7 mouse cellular contexts compared by ENCODE assay signal in the genomic region with DNA sequence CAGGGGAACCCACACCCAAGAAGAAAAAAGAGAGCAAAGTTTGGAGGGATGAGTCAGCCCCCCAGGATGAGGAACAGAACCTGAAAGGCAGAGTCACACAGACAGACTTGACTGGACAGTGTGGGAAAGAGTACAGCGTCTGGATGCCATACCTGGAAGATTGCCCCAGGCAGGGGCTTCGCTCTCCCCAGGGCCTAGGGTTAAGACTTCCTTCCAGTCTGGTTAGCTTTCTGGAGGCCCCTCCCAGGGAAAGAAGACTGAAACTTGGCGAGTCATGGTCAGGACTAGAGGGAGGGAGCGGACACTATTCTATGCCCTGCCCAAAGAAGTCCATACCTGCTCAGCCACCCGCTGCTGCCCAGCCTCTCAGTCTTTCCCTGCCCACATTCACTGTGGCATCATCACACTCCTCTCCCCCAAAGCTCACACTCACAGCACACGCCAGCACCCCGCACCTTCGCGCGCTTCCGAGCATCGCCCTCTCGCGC. TPM values are rescaled to one million over a fixed set of nuclear protein-coding genes. Genes with fewer than 3 reads are reported as not detected.
DNase-seq lines count a peak whose midpoint lies in the region; ATAC-seq and TF ChIP-seq lines count a peak whose summit lies in the region.

No protein-coding gene starts in this region.

- peak overlapping the region; percentile 91 for H3K4me2 ChIP-seq in lung, postnatal 0 days (replicated peaks; ENCODE audit: low read depth, low read length)
- H3K4me2 ChIP-seq in forebrain, embryonic 16.5 days (ENCODE audit: low read length): peak overlapping the region; percentile 89
- H3K4me2 ChIP-seq in liver, embryonic 11.5 days: peak overlapping the region; percentile 95
- peak overlapping the region; percentile 97 for H3K4me2 ChIP-seq in stomach, embryonic 16.5 days (ENCODE audit: low read depth, low read length)

- H3K27ac ChIP-seq in lung, postnatal 0 days (ENCODE audit: low read length): no peak overlapping the region
- H3K27ac ChIP-seq in forebrain, embryonic 16.5 days (ENCODE audit: low read length): peak overlapping the region; percentile 88
- no peak overlapping the region for H3K27ac ChIP-seq in liver, embryonic 11.5 days (ENCODE audit: low read depth, low read length)
- H3K27ac ChIP-seq in stomach, embryonic 16.5 days (ENCODE audit: low read length): peak overlapping the region; percentile 35; the same call in 1 of the 2 replicates

- ATAC-seq in lung, postnatal 0 days: peak; percentile 5; the same call in 1 of the 2 replicates
- ATAC-seq in forebrain, embryonic 16.5 days: peak; percentile 59
- peak; percentile 2; the same call in 1 of the 2 replicates for ATAC-seq in liver, embryonic 11.5 days (replicated peaks; ENCODE audit: low FRiP score)
- ATAC-seq in stomach, embryonic 16.5 days (ENCODE audit: insufficient read depth, low FRiP score): peak; percentile 1; the same call in 1 of the 2 replicates

- TF ChIP-seq EP300 in lung, postnatal 0 days (IDR thresholded peaks at IDR 0.05): no peak

- 8% methylated on average over 14 of the region's 14 CpGs for WGBS in lung, postnatal 0 days
- 11% methylated on average over 14 of the region's 14 CpGs for WGBS in forebrain, embryonic 16.5 days
- WGBS in liver, embryonic 11.5 days: 16% methylated on average over 14 of the region's 14 CpGs
- 16% methylated on average over 14 of the region's 14 CpGs for WGBS in stomach, embryonic 16.5 days

- TF ChIP-seq CTCF in lung, postnatal 0 days (IDR thresholded peaks at IDR 0.05): no peak

- DNase-seq in lung, postnatal 0 days (ENCODE audit: low spot score): no peak
- no peak for DNase-seq in lung, postnatal 14 days
- DNase-seq in liver, embryonic 11.5 days (ENCODE audit: low spot score): no peak
- no peak for DNase-seq in left cerebral cortex, adult 8-10 months (ENCODE audit: low spot score in 2 of 2)
- DNase-seq in layer of hippocampus, adult 8-10 months (ENCODE audit: low spot score in 2 of 2): no peak

- peak overlapping the region; percentile 56; the same call in 1 of the 2 replicates for H3K4me3 ChIP-seq in lung, postnatal 0 days (ENCODE audit: low read depth, low read length)
- peak overlapping the region; percentile 77 for H3K4me3 ChIP-seq in forebrain, embryonic 16.5 days (replicated peaks; ENCODE audit: low read length)
- peak overlapping the region; percentile 67 for H3K4me3 ChIP-seq in liver, embryonic 11.5 days (ENCODE audit: low read depth, low read length)
- H3K4me3 ChIP-seq in stomach, embryonic 16.5 days (replicated peaks; ENCODE audit: low read length): peak overlapping the region; percentile 61

- H3K9me3 ChIP-seq in lung, postnatal 0 days (ENCODE audit: low read length): no peaks in the 10 kb centered on the region
- no peaks in the 10 kb centered on the region; the same call in 1 of the 2 replicates for H3K9me3 ChIP-seq in forebrain, embryonic 16.5 days (ENCODE audit: control insufficient read depth, low read length)
- no peaks in the 10 kb centered on the region for H3K9me3 ChIP-seq in liver, embryonic 11.5 days (ENCODE audit: control insufficient read depth, low read length)
- H3K9me3 ChIP-seq in stomach, embryonic 16.5 days (replicated peaks; ENCODE audit: control insufficient read depth, low read length): no peaks in the 10 kb centered on the region

- no peak overlapping the region for H3K9ac ChIP-seq in lung, postnatal 0 days (replicated peaks; ENCODE audit: low read depth)
- peak overlapping the region; percentile 97 for H3K9ac ChIP-seq in forebrain, embryonic 16.5 days (replicated peaks; ENCODE audit: low read depth, low read length)
- peak overlapping the region; percentile 50; the same call in 1 of the 2 replicates for H3K9ac ChIP-seq in liver, embryonic 11.5 days (ENCODE audit: low read depth, low read length)
- H3K9ac ChIP-seq in stomach, embryonic 16.5 days (ENCODE audit: low read length): peak overlapping the region; percentile 80

- peaks cover 12% of the 10 kb centered on the region; the same call in 1 of the 2 replicates for H3K27me3 ChIP-seq in lung, postnatal 0 days (replicated peaks; ENCODE audit: insufficient read depth, low read length)
- H3K27me3 ChIP-seq in forebrain, embryonic 16.5 days (replicated peaks; ENCODE audit: control insufficient read depth, insufficient read depth, low read length): no peaks in the 10 kb centered on the region
- peaks cover 65% of the 10 kb centered on the region for H3K27me3 ChIP-seq in liver, embryonic 11.5 days (replicated peaks; ENCODE audit: control insufficient read depth, insufficient read depth, low read length)
- peaks cover 7% of the 10 kb centered on the region; the same call in 1 of the 2 replicates for H3K27me3 ChIP-seq in stomach, embryonic 16.5 days (ENCODE audit: control insufficient read depth, insufficient read depth, low read length)

- peaks cover 4% of the 10 kb centered on the region; the same call in 1 of the 2 replicates for H3K4me1 ChIP-seq in lung, postnatal 0 days (ENCODE audit: insufficient read depth, low read depth, low read length)
- H3K4me1 ChIP-seq in forebrain, embryonic 16.5 days (replicated peaks; ENCODE audit: control insufficient read depth, insufficient read depth, low read length): peaks cover 51% of the 10 kb centered on the region
- peaks cover 10% of the 10 kb centered on the region for H3K4me1 ChIP-seq in liver, embryonic 11.5 days (replicated peaks; ENCODE audit: control insufficient read depth, insufficient read depth, low read length)
- H3K4me1 ChIP-seq in stomach, embryonic 16.5 days (ENCODE audit: control insufficient read depth, insufficient read depth, low read length): peaks cover 14% of the 10 kb centered on the region

- no peaks in the 10 kb centered on the region for H3K36me3 ChIP-seq in lung, postnatal 0 days (ENCODE audit: insufficient read depth, low read length)
- no peaks in the 10 kb centered on the region for H3K36me3 ChIP-seq in forebrain, embryonic 16.5 days (ENCODE audit: control insufficient read depth, insufficient read depth)
- H3K36me3 ChIP-seq in liver, embryonic 11.5 days (ENCODE audit: control insufficient read depth, insufficient read depth, low read length): no peaks in the 10 kb centered on the region
- no peaks in the 10 kb centered on the region for H3K36me3 ChIP-seq in stomach, embryonic 16.5 days (ENCODE audit: control insufficient read depth, insufficient read depth, low read length)

RNA-seq across cellular contexts. Expression of a gene that starts 0.8 kb away (rescaled TPM):
- 1.7 and 1.9 TPM in 2 replicates for polyA plus RNA-seq in lung, postnatal 0 days (2015; fragmentation: Nextera tagmentation; extraction: Ambion mirVana)
- 67.8 and 86.8 TPM in 2 replicates for polyA plus RNA-seq in forebrain, embryonic 16.5 days (2015; fragmentation: Nextera tagmentation; extraction: Ambion mirVana)
- 0.25 and 0.27 TPM in 2 replicates for polyA plus RNA-seq in liver, embryonic 11.5 days (2014; fragmentation: Nextera tagmentation; extraction: Ambion mirVana)
- polyA plus RNA-seq in stomach, embryonic 16.5 days (2015; fragmentation: Nextera tagmentation; extraction: Ambion mirVana): 4.4 TPM in 2 replicates
- total RNA-seq in left cerebral cortex, adult 8-10 months (2022): 100 to 1,000 TPM; 215 to 253 (median 239) TPM
- 100 to 1,000 TPM; 123 to 166 (median 143) TPM for total RNA-seq in layer of hippocampus, adult 8-10 months (2022)

RNA-seq across cellular contexts. Expression of a gene that starts 18.7 kb away (rescaled TPM):
- 65.8 and 72.0 TPM in 2 replicates for polyA plus RNA-seq in lung, postnatal 0 days (2015; fragmentation: Nextera tagmentation; extraction: Ambion mirVana)
- 2.1 and 2.3 TPM in 2 replicates for polyA plus RNA-seq in forebrain, embryonic 16.5 days (2015; fragmentation: Nextera tagmentation; extraction: Ambion mirVana)
- polyA plus RNA-seq in liver, embryonic 11.5 days (2014; fragmentation: Nextera tagmentation; extraction: Ambion mirVana): 5.6 and 5.7 TPM in 2 replicates
- polyA plus RNA-seq in stomach, embryonic 16.5 days (2015; fragmentation: Nextera tagmentation; extraction: Ambion mirVana): 13.3 and 15.4 TPM in 2 replicates
- 1 to 10 TPM in 2 of 4 experiments, under 1 TPM in 2; 0.72 to 4.6 (median 2.1) TPM for total RNA-seq in left cerebral cortex, adult 8-10 months (2022)
- 1 to 10 TPM in 3 of 4 experiments, under 1 TPM in 1; 0.87 to 8.3 (median 2.7) TPM for total RNA-seq in layer of hippocampus, adult 8-10 months (2022)

RNA-seq across cellular contexts. Expression of a gene that starts 25.8 kb away (rescaled TPM):
- 13.1 and 17.0 TPM in 2 replicates for polyA plus RNA-seq in lung, postnatal 0 days (2015; fragmentation: Nextera tagmentation; extraction: Ambion mirVana)
- polyA plus RNA-seq in forebrain, embryonic 16.5 days (2015; fragmentation: Nextera tagmentation; extraction: Ambion mirVana): 267 and 282 TPM in 2 replicates
- 20.3 and 23.0 TPM in 2 replicates for polyA plus RNA-seq in liver, embryonic 11.5 days (2014; fragmentation: Nextera tagmentation; extraction: Ambion mirVana)
- polyA plus RNA-seq in stomach, embryonic 16.5 days (2015; fragmentation: Nextera tagmentation; extraction: Ambion mirVana): 22.3 and 24.6 TPM in 2 replicates
- total RNA-seq in left cerebral cortex, adult 8-10 months (2022): 10 to 100 TPM; 42.8 to 45.4 (median 44.1) TPM
- 10 to 100 TPM; 29.7 to 38.9 (median 34.5) TPM for total RNA-seq in layer of hippocampus, adult 8-10 months (2022)

RNA-seq across cellular contexts. Expression of a gene that starts 28.9 kb away (rescaled TPM):
- 0.24 and 0.29 TPM in 2 replicates for polyA plus RNA-seq in lung, postnatal 0 days (2015; fragmentation: Nextera tagmentation; extraction: Ambion mirVana)
- not detected in 2 replicates for polyA plus RNA-seq in forebrain, embryonic 16.5 days (2015; fragmentation: Nextera tagmentation; extraction: Ambion mirVana)
- not detected in 2 replicates for polyA plus RNA-seq in liver, embryonic 11.5 days (2014; fragmentation: Nextera tagmentation; extraction: Ambion mirVana)
- 0.17 and 0.26 TPM in 2 replicates for polyA plus RNA-seq in stomach, embryonic 16.5 days (2015; fragmentation: Nextera tagmentation; extraction: Ambion mirVana)
- total RNA-seq in left cerebral cortex, adult 8-10 months (2022): under 1 TPM in 1 of 4 experiments, not detected in 3; 0.21 TPM
- not detected for total RNA-seq in layer of hippocampus, adult 8-10 months (2022)

RNA-seq across cellular contexts. Expression of a gene that starts 31.2 kb away (rescaled TPM):
- 0.06 and 0.10 TPM in 2 replicates for polyA plus RNA-seq in lung, postnatal 0 days (2015; fragmentation: Nextera tagmentation; extraction: Ambion mirVana)
- 1.2 and 1.9 TPM in 2 replicates for polyA plus RNA-seq in forebrain, embryonic 16.5 days (2015; fragmentation: Nextera tagmentation; extraction: Ambion mirVana)
- polyA plus RNA-seq in liver, embryonic 11.5 days (2014; fragmentation: Nextera tagmentation; extraction: Ambion mirVana): 0.34 TPM in 1 of 2 replicates, not detected in the other
- polyA plus RNA-seq in stomach, embryonic 16.5 days (2015; fragmentation: Nextera tagmentation; extraction: Ambion mirVana): 0.19 and 0.30 TPM in 2 replicates
- total RNA-seq in left cerebral cortex, adult 8-10 months (2022): not detected
- not detected for total RNA-seq in layer of hippocampus, adult 8-10 months (2022)

Comparison
In these comparisons a context has a peak if more than half of its experiments do, and no peak if none do; other contexts are left out.
1. ATAC-seq: peak in every context shown above with its lines; median percentile 59 in forebrain, embryonic 16.5 days; 5 in lung, postnatal 0 days; 2 in liver, embryonic 11.5 days; 1 in stomach, embryonic 16.5 days.
2. H3K27ac ChIP-seq: peak in forebrain, embryonic 16.5 days (single experiment) and stomach, embryonic 16.5 days (single experiment); none in lung, postnatal 0 days (single experiment) and liver, embryonic 11.5 days (single experiment).
3. RNA of a gene that starts 0.8 kb away (polyA plus RNA-seq): 67.8 to 86.8 TPM in forebrain, embryonic 16.5 days; 4.4 TPM in stomach, embryonic 16.5 days, 1.7 to 1.9 TPM in lung, postnatal 0 days and 0.25 to 0.27 TPM in liver, embryonic 11.5 days; every median in the first group is over 10 times any median in the second.
4. RNA of a gene that starts 25.8 kb away (polyA plus RNA-seq): 267 to 282 TPM in forebrain, embryonic 16.5 days; 22.3 to 24.6 TPM in stomach, embryonic 16.5 days, 20.3 to 23.0 TPM in liver, embryonic 11.5 days and 13.1 to 17.0 TPM in lung, postnatal 0 days; every median in the first group is over 10 times any median in the second.
5. Peak in every context shown above with its lines, with median percentiles within 50 percentile points of each other: H3K4me2 ChIP-seq and H3K4me3 ChIP-seq.